Comparison of ENCODE assay signal across 9 mouse cellular contexts in genomic region chr13:28552974-28553750, GRCm38 (mm10).
DNase-seq lines count a peak whose midpoint lies in the region; ATAC-seq lines count a peak whose summit lies in the region.
"Had no signal": no experiment of that assay in that cellular context is flagged by ENCODE, and none has a peak within 500 bp of the region (broad histone marks: within the 10 kb centered on the region; RNA-seq: fewer than 3 reads in every experiment).

No protein-coding gene starts in this region.

- H3K4me1 ChIP-seq in heart, embryonic 13.5 days: peaks cover 24% of the 10 kb centered on the region
- no peaks in the 10 kb centered on the region for H3K4me1 ChIP-seq in heart, embryonic 11.5 days (ENCODE audit: control insufficient read depth, insufficient read depth, low read length)
- peaks cover 32% of the 10 kb centered on the region for H3K4me1 ChIP-seq in forebrain, embryonic 15.5 days

- H3K27me3 ChIP-seq in heart, embryonic 13.5 days (replicated peaks): no peaks in the 10 kb centered on the region
- no peaks in the 10 kb centered on the region for H3K27me3 ChIP-seq in heart, embryonic 11.5 days (ENCODE audit: control insufficient read depth, insufficient read depth, low read length)
- no peaks in the 10 kb centered on the region for H3K27me3 ChIP-seq in forebrain, embryonic 15.5 days

- H3K27ac ChIP-seq in heart, embryonic 13.5 days (replicated peaks): peak overlapping the region; percentile 65
- H3K27ac ChIP-seq in heart, embryonic 11.5 days (ENCODE audit: low read depth, low read length): no peak overlapping the region
- peak overlapping the region; percentile 73 for H3K27ac ChIP-seq in forebrain, embryonic 15.5 days (replicated peaks)

- H3K4me3 ChIP-seq in heart, embryonic 13.5 days: no peak overlapping the region
- no peak overlapping the region for H3K4me3 ChIP-seq in heart, embryonic 11.5 days (ENCODE audit: low read depth, low read length)
- H3K4me3 ChIP-seq in forebrain, embryonic 15.5 days: no peak overlapping the region

- no peak overlapping the region for H3K4me2 ChIP-seq in heart, embryonic 13.5 days
- no peak overlapping the region for H3K4me2 ChIP-seq in heart, embryonic 11.5 days
- H3K4me2 ChIP-seq in forebrain, embryonic 15.5 days (replicated peaks): no peak overlapping the region

- ATAC-seq in heart, embryonic 13.5 days (ENCODE audit: extremely low read depth, insufficient number of reproducible peaks, low FRiP score, low TSS enrichment): no peak
- no peak for ATAC-seq in heart, embryonic 11.5 days (replicated peaks; ENCODE audit: insufficient number of reproducible peaks, low FRiP score, low TSS enrichment)
- peak; percentile 70 for ATAC-seq in forebrain, embryonic 15.5 days (replicated peaks)

- no peaks in the 10 kb centered on the region for H3K9me3 ChIP-seq in heart, embryonic 13.5 days
- no peaks in the 10 kb centered on the region for H3K9me3 ChIP-seq in heart, embryonic 11.5 days (replicated peaks; ENCODE audit: control insufficient read depth, low read length)
- no peaks in the 10 kb centered on the region for H3K9me3 ChIP-seq in forebrain, embryonic 15.5 days

- 61% methylated on average over 10 of the region's 10 CpGs for WGBS in heart, embryonic 13.5 days
- 63% methylated on average over 10 of the region's 10 CpGs for WGBS in heart, embryonic 11.5 days (ENCODE audit: insufficient replicate concordance)
- WGBS in forebrain, embryonic 15.5 days: 25% methylated on average over 10 of the region's 10 CpGs

- H3K36me3 ChIP-seq in heart, embryonic 13.5 days: no peaks in the 10 kb centered on the region
- H3K36me3 ChIP-seq in heart, embryonic 11.5 days (ENCODE audit: control insufficient read depth, insufficient read depth, low read length): no peaks in the 10 kb centered on the region
- H3K36me3 ChIP-seq in forebrain, embryonic 15.5 days: peaks cover 3% of the 10 kb centered on the region; the same call in 1 of the 2 replicates

- H3K9ac ChIP-seq in heart, embryonic 13.5 days: no peak overlapping the region; the same call in 1 of the 2 replicates
- no peak overlapping the region for H3K9ac ChIP-seq in heart, embryonic 11.5 days (ENCODE audit: low read depth, low read length)
- no peak overlapping the region for H3K9ac ChIP-seq in forebrain, embryonic 15.5 days (replicated peaks)

- peak; percentile 25 for DNase-seq in adipocyte (ENCODE audit: low spot score)
- DNase-seq in mesoderm, embryonic 11.5 days (ENCODE audit: low read depth, low spot score): peak; percentile 51
- no peak for DNase-seq in ovary, adult 18-20 months (ENCODE audit: low spot score)
- DNase-seq in lung, adult 18-20 months: no peak
- no peak for DNase-seq in ovary, postnatal 36 days (ENCODE audit: low spot score)
- DNase-seq: cerebellum, postnatal 14 days had no signal

Comparison
In these comparisons a context has a peak if more than half of its experiments do, and no peak if none do; other contexts are left out.
1. DNase-seq: peak in adipocyte (single experiment) and mesoderm, embryonic 11.5 days (single experiment); none in ovary, adult 18-20 months (single experiment), lung, adult 18-20 months (0 of 2) and ovary, postnatal 36 days (single experiment).